Mouse (Mus musculus) gastrocnemius, adult 8-10 months (tissue): Measurements from ENCODE around the gene Clcf1. TPM values are rescaled to one million over a fixed set of nuclear protein-coding genes. Genes with fewer than 3 reads are reported as not detected.
A peak's percentile ranks its signal among the peaks of the same experiment; 100 is the strongest.

Source experiments
- DNase-seq, 2 experiments: peaks; one replicate each; pipeline ENCODE4 v3.0.0; 2022; ENCODE audit warnings: low spot score in 2 of 2
- total RNA-seq, 4 experiments: library from RNA; stranded (reverse); gene quantifications; 2 replicates each; pipeline ENCODE4 v1.2.4; 2022

Gene Clcf1
- total RNA-seq, 4 experiments from 2014 or later, result 0.20 to 0.43 (median 0.22) TPM; not detected in 1

GRCm38 (mm10) chr19:4217140-4217539 lies 3.1 kb downstream of the Clcf1 start:
- DNase-seq, result no peak

- no peak for DNase-seq
Observed at GRCm38 (mm10) chr19:4217855-4218254, 3.8 kb downstream of the Clcf1 start.

DNA sequence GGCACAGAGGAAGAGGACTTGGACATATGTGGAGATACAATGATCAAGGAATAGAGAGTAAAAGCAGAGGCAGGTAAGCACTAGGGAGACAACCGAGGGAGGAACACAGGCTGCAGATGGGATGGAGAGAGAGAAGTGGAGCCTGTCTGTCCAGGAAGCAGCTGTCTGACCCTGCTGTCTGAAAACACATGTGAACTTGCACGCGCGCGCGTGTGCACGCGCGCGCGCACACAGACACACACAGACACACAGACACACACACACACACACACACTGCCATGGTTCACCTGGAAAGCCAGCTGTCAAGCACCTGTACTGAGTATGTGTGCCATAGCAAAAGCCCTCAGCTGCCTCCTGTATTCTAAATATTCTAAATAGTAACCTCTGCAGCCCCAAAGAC lies 4.3 kb downstream of the Clcf1 start:
- no peak for DNase-seq

DNA sequence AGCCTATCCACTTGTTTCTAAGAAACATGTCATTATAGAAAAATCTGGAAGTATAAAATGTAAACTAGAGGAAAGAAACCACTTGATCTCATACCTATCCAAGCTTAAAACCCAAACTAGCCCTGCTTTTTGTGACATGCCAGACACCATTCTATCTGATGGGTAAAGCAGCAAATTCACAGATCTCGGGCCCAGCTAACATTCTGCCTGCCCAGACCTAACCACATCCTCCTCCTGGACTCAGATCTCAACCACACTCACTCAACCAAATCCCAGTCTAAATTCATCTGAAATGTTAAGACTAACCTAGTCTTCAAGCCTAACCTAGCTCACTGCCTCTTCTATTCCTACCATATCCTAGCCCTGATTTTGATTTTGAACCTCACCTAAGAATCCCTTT lies 4.7 kb downstream of the Clcf1 start:
- DNase-seq, result no peak

DNA sequence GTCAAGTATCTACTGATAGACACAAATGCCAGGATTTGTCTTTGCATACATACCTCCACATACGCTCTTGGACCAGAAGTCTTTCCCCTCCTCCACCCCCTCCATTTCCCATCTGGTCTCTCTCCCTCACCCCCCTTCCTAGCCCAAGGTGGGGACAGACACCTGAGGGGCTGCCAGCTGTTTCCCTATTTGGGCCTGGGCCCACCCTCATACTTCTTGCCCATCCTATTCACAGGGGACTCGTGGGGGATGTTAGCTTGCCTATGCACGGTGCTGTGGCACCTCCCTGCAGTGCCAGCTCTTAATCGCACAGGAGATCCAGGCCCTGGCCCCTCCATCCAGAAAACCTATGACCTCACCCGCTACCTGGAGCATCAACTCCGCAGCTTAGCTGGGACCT lies 5.9 kb downstream of the Clcf1 start:
- no peak for DNase-seq

DNA sequence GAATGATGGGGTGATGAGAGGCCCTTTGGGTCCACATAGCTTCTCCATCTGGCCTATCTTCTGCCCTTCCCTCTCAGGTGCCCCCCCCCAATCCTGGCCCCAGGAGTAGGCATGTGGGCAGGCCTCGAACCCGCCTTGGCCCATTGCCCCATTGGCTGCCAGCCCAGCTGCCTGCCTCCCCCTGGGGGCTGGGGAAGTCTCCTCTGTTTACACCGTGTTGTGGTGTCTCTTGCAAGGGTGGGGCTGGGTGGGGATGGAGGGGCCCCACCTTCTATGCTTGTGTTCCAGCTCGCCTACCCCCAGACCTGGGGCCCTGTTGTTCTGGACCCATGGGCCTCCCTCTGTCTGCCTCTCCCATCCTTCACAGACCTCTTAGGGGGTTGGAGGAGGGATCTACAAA lies 6.4 kb downstream of the Clcf1 start:
- no peak for DNase-seq

DNA sequence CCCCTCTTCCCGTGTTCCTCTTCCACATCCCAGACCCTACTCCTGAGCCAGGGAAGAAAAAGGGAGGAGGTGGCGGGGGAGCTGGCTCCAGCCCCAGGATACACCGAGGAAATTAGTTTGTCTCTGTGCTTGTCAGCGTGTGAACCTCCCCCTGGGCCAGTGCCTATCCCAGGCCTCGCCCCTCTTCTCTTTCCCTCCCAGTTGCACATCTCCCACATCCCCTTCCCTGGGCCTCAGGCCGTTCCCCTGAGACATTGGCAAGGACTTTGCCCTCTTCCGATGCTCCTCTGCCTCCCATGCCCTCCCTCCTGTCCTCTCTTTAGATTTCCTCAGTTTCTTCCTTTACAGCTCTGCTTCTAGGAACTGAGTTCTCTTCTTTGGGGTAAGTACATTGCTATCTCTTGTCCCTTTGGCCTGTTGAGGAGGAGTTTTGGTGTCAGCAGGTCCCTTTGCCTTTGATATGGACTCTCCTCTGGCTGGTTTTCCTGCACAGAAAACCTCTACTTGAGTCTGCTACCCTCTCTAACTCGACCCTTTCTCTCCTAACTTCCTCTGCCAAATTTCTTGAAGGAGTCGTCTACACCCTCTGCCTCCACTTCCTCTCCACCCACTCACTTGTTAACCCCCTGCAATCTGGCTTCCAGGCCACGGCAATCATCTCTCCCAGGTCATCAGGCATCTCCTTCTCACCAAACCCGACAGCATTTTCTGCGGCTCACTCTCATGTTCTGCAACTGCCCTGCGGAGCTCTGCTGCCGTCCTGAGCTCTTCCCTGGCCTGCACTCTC lies 7.1 kb downstream of the Clcf1 start:
- no peak for DNase-seq

DNA sequence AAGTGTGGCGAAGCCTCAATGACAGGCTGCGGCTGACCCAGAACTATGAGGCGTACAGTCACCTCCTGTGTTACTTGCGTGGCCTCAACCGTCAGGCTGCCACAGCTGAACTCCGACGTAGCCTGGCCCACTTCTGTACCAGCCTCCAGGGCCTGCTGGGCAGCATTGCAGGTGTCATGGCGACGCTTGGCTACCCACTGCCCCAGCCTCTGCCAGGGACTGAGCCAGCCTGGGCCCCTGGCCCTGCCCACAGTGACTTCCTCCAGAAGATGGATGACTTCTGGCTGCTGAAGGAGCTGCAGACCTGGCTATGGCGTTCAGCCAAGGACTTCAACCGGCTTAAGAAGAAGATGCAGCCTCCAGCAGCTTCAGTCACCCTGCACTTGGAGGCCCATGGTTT lies 8.1 kb downstream of the Clcf1 start:
- no peak for DNase-seq

DNA sequence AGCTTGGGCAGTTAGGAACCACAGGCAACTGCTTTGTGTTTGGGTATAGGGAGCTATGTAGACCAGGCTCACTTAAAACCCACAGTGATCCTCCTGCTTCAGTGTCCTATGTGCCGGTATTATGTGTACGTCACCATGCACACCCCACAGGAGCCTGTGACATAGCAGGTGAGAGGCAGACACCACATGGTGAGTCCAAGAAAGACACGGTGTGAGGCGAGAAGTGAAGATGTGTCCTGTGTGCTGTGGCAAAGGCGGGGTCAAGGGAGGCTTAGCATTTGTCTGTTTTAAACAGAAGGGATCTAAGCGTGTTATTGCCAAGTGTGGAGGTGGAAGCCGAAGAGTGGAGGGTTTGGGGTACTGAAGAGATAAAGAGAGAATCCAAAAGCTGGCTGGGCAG lies 12.7 kb downstream of the Clcf1 start:
- DNase-seq, result no peak

GRCm38 (mm10) chr19:4227446-4227845 lies 13.4 kb downstream of the Clcf1 start:
- DNase-seq, result no peak

DNA sequence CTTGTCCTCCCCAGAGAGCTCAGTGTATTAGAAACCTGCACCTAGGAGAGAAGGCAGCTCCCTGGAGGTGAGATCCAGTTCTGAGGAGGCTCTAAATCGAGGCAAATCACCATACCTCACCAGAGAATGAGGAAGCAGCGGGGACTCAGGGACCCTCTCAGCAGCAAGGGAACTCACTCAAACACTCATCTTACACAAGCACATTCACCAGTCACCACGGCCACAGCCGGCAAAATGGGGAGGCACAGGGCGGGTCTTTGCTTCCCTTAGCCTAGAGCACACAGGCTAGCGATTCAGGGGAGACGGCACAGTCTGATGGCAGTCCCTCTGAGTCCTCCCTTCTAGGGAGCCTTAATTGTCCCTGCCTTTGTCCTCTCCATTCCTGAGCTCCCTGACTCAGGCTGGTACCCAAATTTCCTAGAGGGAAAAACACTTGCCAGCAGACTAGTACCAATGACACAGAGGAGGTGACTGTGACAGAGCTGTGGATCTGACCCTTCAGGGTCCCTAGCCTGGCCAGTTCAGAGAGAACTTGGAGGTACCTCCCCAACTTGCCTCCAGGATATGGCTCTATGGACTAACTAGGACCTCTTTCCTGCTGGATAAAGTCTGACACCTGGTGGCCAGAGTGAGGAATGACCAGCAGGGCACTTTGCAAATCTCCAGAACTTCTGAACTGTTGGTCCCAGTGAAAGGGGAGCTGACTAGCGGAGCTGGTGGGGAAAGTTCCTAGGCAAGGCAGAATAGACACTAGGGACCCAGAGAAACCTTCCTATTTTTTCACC lies 14.0 kb downstream of the Clcf1 start:
- peak; percentile 38 to 60 for DNase-seq

DNA sequence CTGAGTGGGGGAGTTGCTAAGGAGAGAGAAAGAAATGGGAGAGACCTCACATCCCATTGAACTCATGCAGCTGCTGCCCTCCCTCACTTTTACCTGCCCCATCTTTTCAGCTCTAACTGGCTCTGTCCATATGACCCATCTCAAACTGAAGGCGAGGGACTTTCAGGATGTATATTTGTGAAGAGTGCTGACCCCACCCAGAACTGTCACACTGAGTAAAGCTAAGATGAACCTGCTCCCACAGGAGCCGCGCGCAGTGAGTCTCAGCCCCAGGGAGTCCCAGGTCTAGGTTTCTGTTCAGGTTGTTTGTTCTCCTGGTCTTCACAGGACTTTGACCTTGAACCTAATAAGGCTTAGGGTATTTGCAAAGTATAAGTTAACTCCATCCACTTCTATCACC lies 14.9 kb downstream of the Clcf1 start:
- no peak for DNase-seq

- no peak for DNase-seq
Observed at GRCm38 (mm10) chr19:4229451-4230076, 15.5 kb downstream of the Clcf1 start.

GRCm38 (mm10) chr19:4230415-4230814 lies 16.4 kb downstream of the Clcf1 start:
- no peak for DNase-seq

- DNase-seq, result peak; percentile 99
Observed at GRCm38 (mm10) chr19:4231253-4232185, 17.5 kb downstream of the Clcf1 start, which contains the start of gene Pold4. Gene Pold4, plus strand, starts transcription at chr19:4231899.

DNA sequence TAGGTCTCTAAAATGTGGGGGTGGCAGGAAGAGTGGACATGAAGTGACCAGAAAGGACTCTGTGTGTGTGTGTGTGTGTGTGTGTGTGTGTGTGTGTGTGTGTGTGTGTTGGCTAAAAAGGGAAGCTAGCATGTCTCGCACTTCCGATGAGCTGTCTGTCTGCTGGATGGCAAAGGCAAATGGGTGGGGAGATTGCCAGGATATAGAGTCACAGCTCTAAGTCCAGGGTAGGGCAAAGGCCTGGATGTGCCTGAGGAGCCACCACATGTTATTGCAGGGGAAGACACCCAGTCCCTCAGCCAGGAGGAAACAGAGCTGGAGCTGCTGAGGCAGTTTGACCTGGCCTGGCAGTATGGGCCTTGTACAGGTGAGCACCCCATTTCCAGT lies 18.1 kb downstream of the Clcf1 start:
- DNase-seq, result no peak

- no peak for DNase-seq
Observed at GRCm38 (mm10) chr19:4232651-4233050, 18.6 kb downstream of the Clcf1 start.

GRCm38 (mm10) chr19:4234548-4234947 lies 20.5 kb downstream of the Clcf1 start:
- DNase-seq, result no peak

DNA sequence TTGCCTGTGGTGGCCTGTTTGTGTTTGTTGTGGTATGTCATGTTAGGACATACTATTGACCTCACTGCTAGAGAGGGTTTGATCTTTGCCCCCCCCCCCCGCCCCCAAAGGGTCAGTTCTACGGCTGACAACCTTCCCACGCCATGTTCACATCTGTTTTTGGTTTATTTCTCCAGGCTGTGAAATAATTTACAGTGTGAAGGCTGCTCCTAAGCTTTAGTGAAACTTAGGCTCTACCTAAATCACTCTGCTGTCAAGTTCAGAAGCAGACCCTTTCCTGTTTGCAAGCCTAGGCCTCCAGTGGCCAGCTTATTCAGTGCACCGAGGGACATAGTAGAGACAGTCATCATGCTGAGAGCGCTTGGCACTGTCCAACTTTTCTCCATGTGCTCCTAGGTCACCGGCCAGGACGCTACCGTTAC lies 26.2 kb downstream of the Clcf1 start:
- DNase-seq, result no peak

GRCm38 (mm10) chr19:4242416-4242815 lies 28.4 kb downstream of the Clcf1 start:
- no peak for DNase-seq

- DNase-seq, result no peak
Observed at GRCm38 (mm10) chr19:4244775-4245174, 30.7 kb downstream of the Clcf1 start.
